ENCODE assay signal across 13 mouse cellular contexts in the genomic region with DNA sequence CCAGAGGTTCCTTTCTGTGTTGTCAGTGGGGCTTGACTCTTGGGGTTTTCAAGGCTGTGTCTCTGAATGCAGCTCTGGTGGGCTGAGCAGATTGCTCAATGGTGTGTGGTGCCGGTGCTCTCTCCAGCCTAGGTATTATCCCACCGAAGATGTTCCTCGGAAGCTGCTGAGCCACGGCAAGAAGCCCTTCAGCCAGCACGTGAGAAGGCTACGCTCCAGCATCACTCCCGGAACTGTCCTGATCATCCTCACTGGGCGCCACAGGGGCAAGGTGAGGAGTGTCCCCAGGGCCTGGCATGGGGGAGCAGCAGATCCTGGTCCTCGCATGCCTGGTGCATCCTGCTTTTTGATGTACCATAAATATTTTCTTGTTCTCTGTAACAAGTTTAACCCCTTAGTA. TPM values are rescaled to one million over a fixed set of nuclear protein-coding genes. Genes with fewer than 3 reads are reported as not detected.
A peak's percentile ranks its signal among the peaks of the same experiment; 100 is the strongest.
DNase-seq lines count a peak whose midpoint lies in the region; ATAC-seq lines count a peak whose summit lies in the region.
"Had no signal": no experiment of that assay in that cellular context is flagged by ENCODE, and none has a peak within 500 bp of the region (broad histone marks: within the 10 kb centered on the region; RNA-seq: fewer than 3 reads in every experiment).

No protein-coding gene starts in this region.

- 81% methylated on average over 9 of the region's 9 CpGs for WGBS in heart, embryonic 12.5 days
- 75% methylated on average over 9 of the region's 9 CpGs for WGBS in intestine, embryonic 14.5 days
- 86% methylated on average over 9 of the region's 9 CpGs for WGBS in neural tube, embryonic 13.5 days

- H3K9ac ChIP-seq in heart, embryonic 12.5 days = peak overlapping the region; percentile 96; the same call in 1 of the 2 replicates
- H3K9ac ChIP-seq in intestine, embryonic 14.5 days (ENCODE audit: low read length) = peak overlapping the region; percentile 93; the same call in 1 of the 2 replicates
- H3K9ac ChIP-seq in neural tube, embryonic 13.5 days = peak overlapping the region; percentile 99

- peaks cover 62% of the 10 kb centered on the region for H3K36me3 ChIP-seq in heart, embryonic 12.5 days
- peaks cover 61% of the 10 kb centered on the region for H3K36me3 ChIP-seq in megakaryocyte, embryonic 14.5 days (replicated peaks; ENCODE audit: low read length)
- H3K36me3 ChIP-seq in intestine, embryonic 14.5 days (ENCODE audit: control insufficient read depth, insufficient read depth, low read length) = peaks cover 59% of the 10 kb centered on the region
- H3K36me3 ChIP-seq in neural tube, embryonic 13.5 days = peaks cover 61% of the 10 kb centered on the region

- no peak for ATAC-seq in heart, embryonic 12.5 days (ENCODE audit: insufficient number of reproducible peaks, low FRiP score)
- ATAC-seq in megakaryocyte, adult 5-6 weeks (ENCODE audit: poor library complexity, severe bottlenecking) = no peak
- no peak for ATAC-seq in intestine, embryonic 14.5 days (replicated peaks; ENCODE audit: low FRiP score, low TSS enrichment, low read depth)
- no peak for ATAC-seq in neural tube, embryonic 13.5 days (ENCODE audit: low read depth)

- H3K27ac ChIP-seq in heart, embryonic 12.5 days (ENCODE audit: poor library complexity, severe bottlenecking) = no peak overlapping the region
- H3K27ac ChIP-seq in intestine, embryonic 14.5 days (ENCODE audit: low read depth) = no peak overlapping the region
- no peak overlapping the region for H3K27ac ChIP-seq in neural tube, embryonic 13.5 days (replicated peaks)
- H3K27ac ChIP-seq: hindbrain, embryonic 15.5 days; left cerebral cortex, adult 2 months had no signal

- H3K4me3 ChIP-seq in heart, embryonic 12.5 days = peak overlapping the region; percentile 74; the same call in 1 of the 2 replicates
- H3K4me3 ChIP-seq in megakaryocyte, embryonic 14.5 days (replicated peaks) = peak overlapping the region; percentile 92
- H3K4me3 ChIP-seq in intestine, embryonic 14.5 days (ENCODE audit: low read depth, low read length) = peak overlapping the region; percentile 90; the same call in 1 of the 2 replicates
- peak overlapping the region; percentile 87; the same call in 1 of the 2 replicates for H3K4me3 ChIP-seq in neural tube, embryonic 13.5 days
- H3K4me3 ChIP-seq: left cerebral cortex, adult 2 months had no signal

- peak overlapping the region; percentile 88 for H3K4me2 ChIP-seq in heart, embryonic 12.5 days
- H3K4me2 ChIP-seq in intestine, embryonic 14.5 days (ENCODE audit: low read length) = peak overlapping the region; percentile 57
- H3K4me2 ChIP-seq in neural tube, embryonic 13.5 days = peak overlapping the region; percentile 85

- H3K27me3 ChIP-seq in heart, embryonic 12.5 days (replicated peaks) = no peaks in the 10 kb centered on the region
- H3K27me3 ChIP-seq in megakaryocyte, embryonic 14.5 days (replicated peaks) = no peaks in the 10 kb centered on the region
- H3K27me3 ChIP-seq in intestine, embryonic 14.5 days (replicated peaks; ENCODE audit: control insufficient read depth, insufficient read depth, low read length) = no peaks in the 10 kb centered on the region
- H3K27me3 ChIP-seq in neural tube, embryonic 13.5 days = no peaks in the 10 kb centered on the region
- H3K27me3 ChIP-seq: hindbrain, embryonic 15.5 days had no signal

- no peaks in the 10 kb centered on the region for H3K9me3 ChIP-seq in heart, embryonic 12.5 days (replicated peaks)
- no peaks in the 10 kb centered on the region for H3K9me3 ChIP-seq in megakaryocyte, embryonic 14.5 days
- no peaks in the 10 kb centered on the region for H3K9me3 ChIP-seq in intestine, embryonic 14.5 days (ENCODE audit: control insufficient read depth, low read length)
- no peaks in the 10 kb centered on the region for H3K9me3 ChIP-seq in neural tube, embryonic 13.5 days
- H3K9me3 ChIP-seq: hindbrain, embryonic 15.5 days had no signal

- H3K4me1 ChIP-seq in heart, embryonic 12.5 days (replicated peaks) = peaks cover 16% of the 10 kb centered on the region
- H3K4me1 ChIP-seq in megakaryocyte, embryonic 14.5 days = peaks cover 75% of the 10 kb centered on the region
- H3K4me1 ChIP-seq in intestine, embryonic 14.5 days (replicated peaks; ENCODE audit: control insufficient read depth, insufficient read depth, low read length) = peaks cover 16% of the 10 kb centered on the region
- H3K4me1 ChIP-seq in neural tube, embryonic 13.5 days (replicated peaks) = peaks cover 33% of the 10 kb centered on the region

- DNase-seq in heart, postnatal 4 days = no peak
- DNase-seq in intestine, embryonic 14.5 days (ENCODE audit: low spot score) = no peak
- no peak for DNase-seq in spleen, postnatal 36 days (ENCODE audit: low spot score in 2 of 2)
- DNase-seq in left cerebral cortex, adult 11 months (ENCODE audit: low spot score) = no peak
- DNase-seq: adrenal gland, postnatal 14 days; cerebellum, adult 9-10 months; midbrain, embryonic 14.5 days had no signal

RNA-seq across cellular contexts. Expression of gene Rpl6, which starts 2.3 kb away (rescaled TPM):
- 377 and 402 TPM in 2 replicates for polyA plus RNA-seq in heart, embryonic 12.5 days (2016; fragmentation: Nextera tagmentation; extraction: Ambion mirVana)
- 100 to 1,000 TPM; 820 to 822 TPM for total RNA-seq in heart, postnatal 4 days (2021)
- 95.5 and 547 TPM in 2 replicates for polyA plus RNA-seq in megakaryocyte, embryonic 14.5 days (2012; ENCODE audit: insufficient read depth, low replicate concordance)
- 1,545 and 1,566 TPM in 2 replicates for total RNA-seq in megakaryocyte, adult 5-6 weeks (2015)
- 945 and 954 TPM in 2 replicates for total RNA-seq in megakaryocyte, adult 5-6 weeks (2017)
- 766 and 768 TPM in 2 replicates for polyA plus RNA-seq in intestine, embryonic 14.5 days (2014; fragmentation: Nextera tagmentation; extraction: Ambion mirVana)
- 425 and 431 TPM in 2 replicates for polyA plus RNA-seq in neural tube, embryonic 13.5 days (2015; fragmentation: Nextera tagmentation; extraction: Ambion mirVana)

RNA-seq across cellular contexts. Expression of gene Hectd4, which starts 13.5 kb away (rescaled TPM):
- 5.1 and 6.8 TPM in 2 replicates for polyA plus RNA-seq in heart, embryonic 12.5 days (2016; fragmentation: Nextera tagmentation; extraction: Ambion mirVana)
- 10 to 100 TPM; 22.7 to 25.8 TPM for total RNA-seq in heart, postnatal 4 days (2021)
- polyA plus RNA-seq in megakaryocyte, embryonic 14.5 days (2012; ENCODE audit: insufficient read depth, low replicate concordance) = 8.6 and 14.0 TPM in 2 replicates
- total RNA-seq in megakaryocyte, adult 5-6 weeks (2015) = 12.0 and 17.0 TPM in 2 replicates
- 8.6 and 15.2 TPM in 2 replicates for total RNA-seq in megakaryocyte, adult 5-6 weeks (2017)
- polyA plus RNA-seq in intestine, embryonic 14.5 days (2014; fragmentation: Nextera tagmentation; extraction: Ambion mirVana) = 8.0 and 8.1 TPM in 2 replicates
- 14.7 and 17.3 TPM in 2 replicates for polyA plus RNA-seq in neural tube, embryonic 13.5 days (2015; fragmentation: Nextera tagmentation; extraction: Ambion mirVana)

RNA-seq across cellular contexts. Expression of gene Ptpn11, which starts 15.3 kb away (rescaled TPM):
- 22.9 and 24.3 TPM in 2 replicates for polyA plus RNA-seq in heart, embryonic 12.5 days (2016; fragmentation: Nextera tagmentation; extraction: Ambion mirVana)
- total RNA-seq in heart, postnatal 4 days (2021) = 100 to 1,000 TPM in 1 of 2 experiments, 10 to 100 TPM in 1; 99.0 to 107 TPM
- polyA plus RNA-seq in megakaryocyte, embryonic 14.5 days (2012; ENCODE audit: insufficient read depth, low replicate concordance) = 45.4 and 67.9 TPM in 2 replicates
- 20.1 and 20.2 TPM in 2 replicates for total RNA-seq in megakaryocyte, adult 5-6 weeks (2015)
- 37.8 and 40.9 TPM in 2 replicates for total RNA-seq in megakaryocyte, adult 5-6 weeks (2017)
- polyA plus RNA-seq in intestine, embryonic 14.5 days (2014; fragmentation: Nextera tagmentation; extraction: Ambion mirVana) = 23.2 and 24.3 TPM in 2 replicates
- 17.2 and 19.4 TPM in 2 replicates for polyA plus RNA-seq in neural tube, embryonic 13.5 days (2015; fragmentation: Nextera tagmentation; extraction: Ambion mirVana)
